Mouse (Mus musculus): Measurements from ENCODE around the gene Gm20852. TPM values are rescaled to one million over a fixed set of nuclear protein-coding genes. Genes with fewer than 3 reads are reported as not detected.
"Not testable (repeated sequence)": the region's sequence is repeated elsewhere in the genome, so short reads cannot be mapped to it uniquely, and the experiment has no call there.

Gm20852 gene
- total RNA-seq (2015), result not detected in 2 replicates
- not detected in 2 replicates for total RNA-seq (2017)

- ATAC-seq (replicated peaks; ENCODE audit: poor library complexity), result not testable (repeated sequence)
Measured at GRCm38 (mm10) chrY:66742023-66742422, at the start of gene Gm20852. Gm20852 (minus strand) TSS chrY:66742123.
